Mouse (Mus musculus) bone marrow, adult 2 months (tissue): ENCODE results near the gene Fxyd5.

ENCODE experiments used
- CTCF ChIP-seq: fragments of 200-500 bp; IDR thresholded peaks from 2 replicates; pipeline ENCODE4 v1.5.1; 2011; ENCODE audit warnings: low read length, control low read depth; ENCODE audit not compliant: control insufficient read depth, insufficient read depth
- POLR2A ChIP-seq: fragments of 200-500 bp; IDR thresholded peaks from 2 replicates; pipeline ENCODE4 v1.6.1; 2011; ENCODE audit warnings: low read depth, mild to moderate bottlenecking, control low read depth, low read length, borderline replicate concordance; ENCODE audit not compliant: control insufficient read depth

GRCm38 (mm10) chr7:30985357-30985756 lies 56.9 kb downstream of the Fxyd5 start:
- TF ChIP-seq CTCF (no peak), POLR2A (no peak)
